Mouse (Mus musculus) naive thymus-derived CD4-positive, alpha-beta T cell, adult 2 months (primary cell): ENCODE data around the gene Gm40193.
"Not testable (repeated sequence)": the region's sequence is repeated elsewhere in the genome, so short reads cannot be mapped to it uniquely, and the experiment has no call there.

Experiments
- DNase-seq: peaks from one replicate; pipeline ENCODE4 v3.0.0-alpha.2; 2011; ENCODE audit warnings: low read depth

Gm40193 gene

DNA sequence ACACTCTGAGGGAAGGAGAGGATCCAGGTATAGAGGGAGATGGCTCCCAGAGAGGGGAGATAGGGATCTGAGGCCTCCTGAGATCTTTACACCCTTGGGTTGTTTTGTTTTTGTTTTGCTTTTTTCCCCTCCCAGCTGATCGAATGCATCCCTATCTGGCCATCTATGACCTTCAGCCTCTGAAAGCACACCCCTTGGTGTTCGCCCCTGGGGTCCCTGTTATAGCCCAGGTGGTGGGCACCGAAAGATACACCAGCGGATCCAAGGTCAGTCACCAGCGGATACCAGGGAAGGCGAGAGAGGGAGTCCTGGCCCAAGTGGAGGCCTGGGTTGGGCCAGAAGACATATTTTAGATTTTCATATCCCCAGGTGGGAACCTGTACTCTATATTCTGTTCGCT lies 8.2 kb upstream of the Gm40193 start:
- no peak for DNase-seq

DNA sequence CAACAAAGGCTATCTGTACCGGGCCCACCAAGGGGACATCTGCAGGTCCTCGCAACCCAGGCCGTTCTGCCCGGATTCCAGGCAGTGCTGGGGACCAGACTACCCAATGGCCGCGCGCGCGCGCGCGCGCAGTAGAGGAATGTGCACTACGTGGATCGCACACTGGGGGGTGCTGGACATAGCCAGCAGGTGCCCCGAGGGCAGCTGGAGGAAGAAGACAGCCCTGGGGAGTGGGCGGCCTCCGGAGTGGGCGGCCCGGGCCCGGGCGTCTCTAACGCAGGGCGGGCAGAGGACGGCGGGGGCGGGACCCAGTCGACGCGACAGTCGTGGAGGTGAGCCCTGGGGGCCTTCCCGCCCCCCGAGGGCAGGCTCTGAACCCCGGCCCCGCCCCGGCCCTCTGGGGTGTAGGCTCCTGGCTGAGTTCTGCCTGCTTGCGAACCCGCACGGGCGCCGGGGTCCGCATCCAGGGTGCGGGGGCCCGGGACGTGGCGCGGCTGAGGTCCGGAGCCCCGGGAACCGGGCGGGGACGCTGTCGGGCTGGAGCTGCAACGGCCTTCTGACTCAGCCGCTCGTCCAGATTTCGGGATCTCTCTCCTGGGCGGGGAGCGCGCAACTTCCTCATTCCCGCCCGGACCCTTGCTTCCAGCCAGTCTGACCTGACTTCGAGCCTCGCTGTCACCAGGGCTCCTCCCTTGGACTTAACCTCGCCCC lies 7.3 kb upstream of the Gm40193 start, which contains the start of gene Pld2:
TSS of gene Pld2 (plus strand) at position 188 of the 711 bp plus-strand sequence.
- peak; percentile 89 for DNase-seq

DNA sequence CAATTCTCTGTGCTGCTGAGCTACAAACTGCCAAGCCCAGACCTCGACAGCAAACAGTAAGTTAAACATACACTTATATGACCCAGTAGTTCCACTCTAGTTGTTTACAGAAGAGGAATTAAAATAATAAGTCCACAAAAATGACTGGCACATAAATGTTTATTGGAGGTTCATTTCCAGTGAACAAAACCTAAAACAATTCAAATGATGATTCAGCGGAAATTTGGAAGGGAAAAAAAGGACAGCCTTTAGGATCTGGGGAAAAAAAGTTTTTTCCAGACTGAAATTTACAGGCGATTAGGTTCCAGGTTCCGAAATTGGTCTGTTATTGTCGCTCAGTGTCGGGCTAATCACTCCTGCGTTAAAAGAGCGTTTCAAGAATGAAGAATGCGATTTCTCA lies 6.7 kb upstream of the Gm40193 start:
- DNase-seq: no peak

DNA sequence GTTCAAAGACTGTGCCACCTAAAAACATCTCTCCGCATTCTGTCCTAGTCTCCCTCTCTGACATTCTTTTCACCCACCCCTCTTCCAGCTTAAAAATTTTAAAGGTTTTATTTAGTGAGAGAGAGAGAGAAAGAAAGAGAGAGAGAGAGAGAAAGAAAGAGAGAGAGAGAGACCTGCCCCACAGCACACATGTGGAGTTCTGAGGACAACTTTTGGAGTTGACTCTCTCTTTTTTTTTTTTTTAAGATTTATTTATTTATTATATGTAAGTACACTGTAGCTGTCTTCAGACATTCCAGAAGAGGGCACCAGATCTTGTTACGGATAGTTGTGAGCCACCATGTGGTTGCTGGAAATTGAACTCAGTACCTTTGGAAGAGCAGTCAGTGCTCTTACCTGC lies 1.7 kb downstream of the Gm40193 start:
- not testable (repeated sequence) for DNase-seq

DNA sequence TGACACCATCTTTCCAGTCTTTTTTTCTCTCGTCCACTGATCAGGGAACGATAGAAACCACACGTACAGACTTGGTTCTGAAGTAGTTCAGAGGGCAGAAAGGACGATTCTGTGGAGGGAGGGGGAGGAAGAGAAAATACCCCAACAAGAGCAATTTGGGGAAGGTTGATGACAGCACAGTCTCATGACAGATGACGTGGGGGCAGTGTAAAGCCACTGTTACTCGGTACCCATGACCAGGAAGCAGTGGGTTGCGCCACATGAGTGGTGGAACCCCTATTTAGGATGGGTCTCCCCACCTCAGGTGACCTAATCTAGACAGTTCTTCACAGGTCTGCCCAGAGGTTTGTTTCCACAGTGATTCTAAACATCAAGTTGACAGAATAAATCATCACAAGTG lies 4.1 kb downstream of the Gm40193 start:
- DNase-seq: no peak

DNA sequence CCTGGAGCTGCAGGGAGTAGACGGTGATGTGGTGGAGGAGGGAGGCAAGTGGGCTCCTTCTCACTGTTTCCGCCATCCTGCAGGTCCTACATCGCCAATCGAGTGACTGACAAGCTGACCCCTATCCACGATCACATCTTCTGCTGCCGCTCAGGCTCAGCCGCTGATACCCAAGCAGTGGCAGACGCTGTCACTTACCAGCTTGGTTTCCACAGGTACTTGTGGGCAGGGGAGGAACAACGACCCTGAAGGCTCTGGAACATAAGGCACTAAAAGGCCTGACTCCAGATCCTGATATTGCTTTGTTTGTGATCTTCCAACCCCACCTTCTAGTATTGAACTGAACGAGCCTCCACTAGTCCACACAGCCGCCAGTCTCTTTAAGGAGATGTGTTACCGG lies 6.5 kb downstream of the Gm40193 start:
- DNase-seq: no peak

DNA sequence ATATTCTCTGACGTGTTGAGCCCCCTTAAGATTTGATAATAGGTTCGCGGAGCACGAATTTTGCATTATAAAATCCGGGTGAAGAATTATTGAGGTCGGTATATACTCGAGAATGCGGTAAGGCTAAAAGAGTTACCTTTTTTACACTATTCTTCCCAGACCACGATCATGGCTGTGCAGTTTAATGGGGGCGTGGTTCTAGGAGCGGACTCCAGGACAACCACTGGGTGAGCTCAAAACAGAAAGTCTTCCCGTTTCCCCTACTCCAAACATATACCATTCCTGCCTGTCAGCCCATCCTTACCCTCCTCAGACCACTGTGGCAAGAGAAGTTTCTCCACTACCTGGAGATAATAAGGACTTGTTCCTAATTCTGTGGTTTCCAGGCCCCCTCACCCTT lies 7.0 kb downstream of the Gm40193 start:
- DNase-seq: no peak

DNA sequence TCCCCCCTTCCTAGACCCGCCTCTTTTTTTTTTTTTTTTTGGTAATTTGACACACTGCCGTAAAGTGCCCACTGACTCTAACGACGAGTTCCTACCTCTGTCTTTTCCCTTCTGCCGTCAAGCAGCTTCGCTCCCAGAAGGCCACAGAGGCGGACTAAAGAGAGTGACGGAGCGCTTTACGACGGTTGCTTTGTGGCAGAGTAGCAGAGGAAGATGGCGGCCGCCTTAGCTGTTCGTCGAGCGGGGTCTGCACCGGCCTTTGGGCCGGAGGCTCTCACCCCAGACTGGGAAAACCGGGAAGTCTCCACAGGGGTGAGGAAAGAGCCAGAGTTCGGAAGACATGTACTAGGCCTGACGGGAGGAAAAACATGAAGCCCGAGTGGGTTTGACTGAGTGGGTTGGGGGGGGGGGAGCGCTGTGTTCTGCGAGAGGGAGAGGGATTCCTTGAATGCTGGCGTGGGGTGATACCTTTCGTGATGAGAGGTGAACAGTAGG lies 7.5 kb downstream of the Gm40193 start, which contains the start of gene Psmb6:
TSS of gene Psmb6 (plus strand) at position 184 of the 495 bp plus-strand sequence.
- DNase-seq: peak; percentile 95

DNA sequence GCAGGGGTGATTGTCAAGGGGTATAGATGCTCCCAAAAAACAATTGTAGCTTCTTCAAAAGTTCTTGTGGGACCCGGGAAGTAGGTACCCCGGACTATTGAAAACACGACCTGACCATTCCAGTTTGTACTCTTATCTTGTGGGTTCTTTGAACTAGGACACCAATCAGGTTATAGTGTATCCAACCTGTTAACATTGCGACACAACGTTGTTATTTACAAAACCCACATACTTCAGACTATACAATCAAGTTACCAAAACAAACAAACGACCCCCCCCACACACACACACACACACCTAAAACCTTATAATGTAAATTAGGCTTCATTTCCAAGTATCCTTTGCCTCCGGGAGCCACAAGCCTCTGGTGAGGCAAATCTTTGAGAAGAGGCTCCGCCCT lies 8.0 kb downstream of the Gm40193 start:
- DNase-seq: no peak

DNA sequence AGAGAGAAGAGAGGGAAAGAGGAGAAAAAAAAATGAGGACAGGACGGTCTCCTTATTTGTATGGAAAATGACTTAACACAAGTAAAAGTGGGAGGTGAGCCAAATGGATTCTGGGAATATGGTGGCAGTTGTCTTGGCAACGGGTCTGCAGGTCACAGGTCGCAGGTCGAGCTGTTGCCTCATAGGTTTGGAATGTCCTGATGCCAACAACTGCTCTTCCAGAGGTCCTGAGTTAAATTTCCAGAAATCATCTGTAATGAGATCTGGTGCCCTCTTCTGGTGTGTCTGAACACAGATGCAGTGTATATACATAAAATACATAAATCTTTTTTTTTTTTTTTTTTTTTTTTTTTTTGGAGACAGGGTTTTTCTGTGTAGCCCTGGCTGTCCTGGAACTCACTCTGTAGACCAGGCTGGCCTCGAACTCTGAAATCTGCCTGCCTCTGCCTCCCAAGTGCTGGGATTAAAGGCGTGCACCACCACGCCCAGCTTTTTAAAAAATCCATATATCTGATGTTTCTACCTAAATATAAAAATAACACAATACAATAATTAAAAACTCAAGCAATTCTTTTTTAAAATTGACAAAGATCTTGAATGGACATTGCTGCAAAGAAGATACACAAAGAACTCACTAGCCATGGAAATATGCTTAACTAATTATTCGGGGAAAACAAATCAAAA lies 9.3 kb downstream of the Gm40193 start:
- DNase-seq: not testable (repeated sequence)

DNA sequence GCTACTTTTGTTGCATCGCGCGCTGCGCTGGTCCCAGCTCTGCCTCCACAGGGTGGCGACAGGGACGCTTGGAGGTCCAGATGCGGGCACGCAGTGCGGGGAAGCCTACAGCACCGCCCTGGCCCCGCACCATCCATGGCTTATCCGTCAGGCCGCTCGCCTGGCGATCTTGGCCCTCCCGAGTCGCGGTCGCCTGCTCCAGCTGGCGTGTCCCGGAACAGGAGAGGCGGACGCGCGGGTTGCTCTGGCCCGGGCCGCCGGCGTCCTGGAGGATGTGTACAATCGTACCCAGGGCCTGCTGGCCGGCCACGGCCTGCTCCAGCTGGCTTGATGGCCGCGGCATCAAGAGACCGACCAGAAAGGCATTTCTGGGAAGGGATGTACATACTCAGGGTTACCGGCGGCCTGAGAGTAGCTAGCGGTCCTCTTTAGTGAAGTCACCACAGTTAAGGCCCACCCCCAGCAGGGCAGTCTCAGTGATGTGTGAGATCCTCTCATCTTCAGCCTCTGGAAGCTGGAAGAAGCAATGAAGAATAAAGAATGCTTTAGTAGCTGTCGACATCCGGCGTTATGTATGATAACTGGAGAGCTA lies 12.5 kb downstream of the Gm40193 start:
- DNase-seq: no peak

DNA sequence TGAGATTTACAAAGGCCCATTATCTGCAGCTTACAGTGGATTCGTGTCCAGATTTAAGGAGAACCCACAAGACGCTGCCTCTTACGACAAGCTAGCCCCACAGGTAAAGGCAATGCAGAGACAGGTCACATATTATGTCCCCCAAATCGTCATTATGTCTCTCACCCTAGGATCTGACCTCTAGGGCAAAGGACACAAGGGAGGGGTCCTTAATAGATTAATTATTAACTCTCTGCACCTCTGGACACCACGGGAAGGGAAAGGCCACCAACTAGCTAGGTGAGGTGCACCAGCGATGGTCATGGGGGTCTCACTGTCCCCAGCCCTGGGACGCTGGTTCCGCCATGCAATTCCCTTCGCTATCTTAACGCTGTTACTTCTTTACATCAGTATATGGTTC lies 13.8 kb downstream of the Gm40193 start, which contains the start of gene Gltpd2:
TSS of gene Gltpd2 (plus strand) at position 274 of the 400 bp plus-strand sequence.
- no peak for DNase-seq

DNA sequence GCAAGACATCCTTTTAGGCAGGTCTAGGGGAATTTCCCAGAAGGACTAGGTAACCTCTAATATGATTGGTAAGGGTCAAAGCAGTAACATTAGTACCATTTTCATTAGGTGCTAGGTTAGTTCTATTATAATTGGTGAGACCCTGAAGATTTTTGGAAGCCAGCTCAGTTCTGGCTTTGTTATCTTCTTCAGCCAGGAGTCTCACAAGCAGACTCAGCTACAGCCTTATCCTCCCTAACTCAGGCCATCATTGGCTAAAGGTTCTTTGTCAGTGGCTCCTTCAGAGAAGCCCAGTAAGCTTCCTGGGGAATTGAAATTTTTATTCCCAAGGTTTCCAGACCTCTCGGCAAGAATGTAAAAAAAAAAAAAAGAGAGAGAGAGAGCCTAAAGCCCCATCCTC lies 14.3 kb downstream of the Gm40193 start:
- DNase-seq: no peak

DNA sequence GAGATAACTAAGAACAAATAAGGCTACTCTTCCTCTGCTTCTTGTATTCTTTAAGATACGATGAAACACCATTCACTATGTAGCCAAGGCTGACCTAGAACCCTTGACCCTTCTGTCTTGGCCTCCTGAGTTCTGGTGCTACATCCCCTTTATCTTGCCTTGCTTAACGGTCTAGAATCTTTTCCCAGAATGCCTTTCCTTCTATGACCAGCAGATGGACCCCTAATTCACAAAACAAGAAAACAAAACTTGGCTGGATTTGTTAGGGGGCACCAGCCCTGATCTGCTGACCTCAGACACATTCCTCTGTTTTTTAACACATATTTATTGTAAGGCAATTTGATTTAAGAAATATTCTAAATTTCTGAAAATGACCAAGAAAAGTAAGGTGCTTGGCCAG lies 16.4 kb downstream of the Gm40193 start:
- DNase-seq: peak; percentile 77

DNA sequence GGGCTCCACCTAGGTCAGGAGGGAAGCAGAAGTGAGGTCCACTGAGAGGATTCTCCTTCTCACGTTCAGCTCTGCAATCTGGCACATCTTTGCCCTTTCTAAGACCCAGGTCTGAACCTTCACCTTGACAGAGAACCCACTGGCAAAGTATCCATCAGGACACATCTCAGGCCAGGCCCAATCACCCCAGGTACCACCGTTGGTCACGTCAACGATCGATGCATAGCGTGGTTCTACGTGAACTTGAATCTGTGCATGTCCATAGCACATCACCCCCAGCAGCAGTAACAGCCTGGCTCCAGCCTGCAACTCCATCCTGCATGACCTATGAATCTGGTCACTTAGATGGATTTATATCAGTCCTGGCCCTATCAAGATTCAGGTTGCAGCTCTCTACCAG lies 18.5 kb downstream of the Gm40193 start, which contains the start of gene Vmo1:
TSS of gene Vmo1 (minus strand) at position 329 of the 400 bp plus-strand sequence.
- DNase-seq: no peak

DNA sequence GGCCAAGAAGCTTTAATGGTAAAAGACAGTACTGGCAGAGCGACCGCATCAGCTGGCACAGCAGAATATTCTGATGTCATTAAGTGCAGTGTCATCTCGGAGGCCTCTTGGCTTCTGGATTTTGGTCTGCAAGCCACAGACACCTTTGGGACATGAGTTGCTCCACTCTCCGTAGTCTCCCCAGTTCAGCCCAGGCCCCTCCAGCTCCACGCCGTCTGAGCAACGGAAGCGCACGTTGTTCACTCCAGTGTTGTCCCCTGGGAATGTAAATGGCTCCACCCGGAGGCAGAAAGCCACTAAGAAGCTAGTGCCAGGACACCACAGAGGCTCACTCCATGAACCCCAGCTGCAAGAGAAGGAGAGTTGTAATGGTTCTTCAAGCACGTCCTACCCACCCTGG lies 19.2 kb downstream of the Gm40193 start:
- no peak for DNase-seq

DNA sequence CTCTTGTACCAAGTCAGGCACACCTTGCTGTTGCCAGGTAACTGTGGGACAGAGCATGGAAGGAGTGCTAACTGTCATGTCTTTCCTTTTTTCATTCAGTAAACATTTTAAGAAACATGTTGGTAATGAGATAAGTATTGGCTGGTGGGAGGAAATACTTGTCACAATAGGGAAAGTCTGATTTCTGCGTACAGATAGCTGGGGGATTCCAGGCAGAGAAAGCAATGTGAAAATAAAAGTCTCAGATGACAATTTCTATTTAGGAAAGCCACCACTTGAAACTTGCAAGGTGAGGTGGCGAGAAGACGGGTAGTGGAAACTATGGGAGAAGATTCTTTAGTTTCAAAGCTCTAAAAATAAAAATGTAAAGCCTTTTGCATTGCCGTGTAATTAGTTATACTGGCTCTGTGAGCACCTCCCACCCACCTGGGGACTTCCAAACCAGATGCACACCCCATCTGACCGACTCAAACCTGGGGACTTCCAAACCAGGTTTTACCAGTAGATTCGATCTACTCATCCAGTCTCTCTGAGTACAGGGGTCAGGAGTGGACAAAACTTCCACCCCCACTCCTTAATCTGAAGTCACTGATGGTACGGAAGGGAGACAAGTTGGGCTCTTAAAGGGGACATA lies 19.9 kb downstream of the Gm40193 start:
- DNase-seq: no peak

DNA sequence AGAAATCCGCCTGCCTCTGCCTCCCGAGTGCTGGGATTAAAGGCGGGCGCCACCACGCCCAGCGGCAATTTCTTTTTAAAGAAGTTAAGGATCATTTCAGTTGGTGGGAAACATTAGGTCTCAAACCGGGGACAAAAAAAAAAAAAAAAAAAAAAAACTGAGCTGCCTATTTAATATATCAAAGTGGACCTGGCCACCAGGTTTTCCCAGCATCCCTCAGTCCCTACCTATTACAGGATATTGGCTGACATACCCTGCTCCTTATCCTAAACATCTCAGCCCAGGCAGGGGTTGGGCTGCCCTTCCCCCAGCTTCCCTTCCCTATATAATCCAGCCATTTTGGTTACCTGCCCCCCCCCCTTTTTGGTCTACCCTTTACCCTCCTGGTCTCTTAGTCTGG lies 20.9 kb downstream of the Gm40193 start:
- DNase-seq: no peak

DNA sequence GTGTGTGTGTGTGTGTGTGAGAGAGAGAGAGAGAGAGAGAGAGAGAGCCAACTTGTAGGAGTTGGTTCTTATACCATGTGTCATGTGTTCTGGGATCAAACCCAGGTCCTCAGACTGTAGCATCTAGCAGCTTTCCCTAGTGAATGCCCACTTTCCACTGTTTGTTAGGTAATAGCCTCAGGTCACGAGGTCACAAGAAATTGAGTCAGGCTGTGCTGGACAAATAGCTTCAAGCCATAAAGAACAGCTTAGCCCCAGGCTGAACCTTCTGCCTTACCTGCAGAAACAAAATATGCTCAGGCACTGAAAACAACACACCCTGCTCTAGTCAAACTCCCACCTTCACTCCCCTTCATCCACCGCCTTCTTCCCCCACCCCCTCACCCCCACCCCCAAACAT lies 21.5 kb downstream of the Gm40193 start:
- DNase-seq: no peak

DNA sequence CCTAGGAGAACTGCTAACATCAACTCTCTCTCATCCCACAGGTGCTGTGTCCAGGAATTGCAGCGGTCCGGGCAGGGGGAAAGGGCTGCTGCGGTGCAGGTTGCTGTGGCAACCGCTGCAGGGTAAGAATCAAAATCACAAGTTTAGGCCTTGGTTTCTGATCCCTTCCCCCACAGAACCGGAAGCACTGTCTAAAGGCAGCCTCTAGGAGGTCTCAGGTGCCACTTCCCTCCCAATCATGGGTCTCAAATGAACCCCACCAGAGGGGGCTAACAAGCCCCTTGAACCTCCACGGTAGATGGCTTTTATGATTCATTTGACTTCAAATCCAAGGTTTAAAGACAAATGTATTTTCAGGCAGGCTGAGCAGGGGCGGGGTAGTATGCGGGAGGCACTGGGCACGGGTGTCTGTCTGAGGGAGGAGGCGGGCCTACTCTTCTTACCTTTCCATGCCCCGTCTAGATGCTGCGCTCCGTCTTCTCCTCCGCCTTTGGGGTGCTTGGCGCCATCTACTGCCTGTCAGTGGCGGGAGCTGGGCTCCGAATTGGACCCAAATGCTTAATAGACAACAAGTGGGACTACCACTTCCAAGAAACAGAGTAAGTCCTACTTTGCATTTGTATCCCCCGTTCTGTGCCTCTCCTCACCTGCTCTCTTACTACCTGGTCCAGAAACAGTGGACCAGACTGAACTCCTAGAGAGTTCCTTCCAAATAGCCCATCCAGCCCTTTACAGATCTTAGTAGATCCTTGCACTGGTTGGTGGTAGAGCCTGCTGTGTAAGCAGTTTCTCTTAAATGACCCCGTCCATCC lies 22.8 kb downstream of the Gm40193 start:
- DNase-seq: peak; percentile 86

DNA sequence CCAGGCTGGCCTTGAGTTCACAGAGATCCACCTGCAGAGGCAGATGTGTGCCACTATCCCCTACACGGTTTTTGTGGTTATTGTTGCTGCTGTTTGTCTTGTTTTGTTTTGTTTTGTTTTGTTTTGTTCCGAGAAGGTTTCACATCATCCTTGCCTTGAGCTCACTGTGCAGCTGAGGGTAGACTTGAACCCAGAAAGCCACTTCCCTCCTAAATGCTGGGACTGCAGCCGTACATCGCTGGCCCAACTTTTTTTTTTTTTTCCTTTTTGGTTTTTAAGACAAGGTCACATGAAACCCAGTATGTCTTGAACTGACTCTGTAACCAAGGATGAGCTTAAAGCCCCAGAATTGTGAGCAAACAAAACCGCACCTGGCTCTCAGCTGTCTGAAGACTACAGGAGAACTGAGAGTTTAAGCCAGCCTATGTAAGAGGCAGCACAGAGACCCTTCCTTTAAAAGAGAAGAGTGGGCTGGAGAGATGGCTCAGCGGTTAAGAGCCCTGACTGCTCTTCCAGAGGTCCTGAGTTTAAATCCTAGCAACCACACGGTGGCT lies 25.7 kb downstream of the Gm40193 start:
- no peak for DNase-seq
